ENCODE assay signal across 11 mouse cellular contexts in the genomic region with DNA sequence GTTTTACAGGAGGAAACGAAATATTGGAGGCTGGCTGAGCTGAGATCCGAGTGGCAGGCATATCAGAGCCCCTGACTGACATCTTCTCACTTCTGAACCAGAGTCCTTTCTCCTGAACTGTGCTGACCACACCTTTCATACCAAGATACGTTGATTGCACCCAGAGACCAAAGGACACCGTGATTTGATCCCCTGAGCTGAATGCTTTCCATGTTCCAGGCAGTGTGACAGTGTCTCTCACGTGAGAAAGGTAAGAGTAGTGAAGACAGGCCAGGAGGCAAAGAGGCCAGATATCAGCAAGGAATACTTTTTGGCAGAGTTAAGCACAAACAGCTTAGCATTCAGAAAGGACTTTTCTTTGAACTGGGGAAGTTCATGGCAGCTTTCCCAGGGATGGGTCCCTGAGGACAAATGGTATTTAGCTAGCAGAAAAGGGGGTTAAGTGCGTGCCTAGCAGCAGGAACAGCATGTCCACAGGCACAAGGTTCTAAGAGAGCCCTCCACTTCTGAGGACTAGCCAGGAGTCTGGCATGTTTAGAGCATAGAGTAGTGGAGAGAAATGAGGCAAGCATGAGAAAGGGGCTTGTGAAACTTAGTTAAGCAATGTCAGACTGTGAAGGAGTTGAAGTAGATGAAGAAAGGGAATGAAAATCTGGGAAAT.
A peak's percentile ranks its signal among the peaks of the same experiment; 100 is the strongest.
DNase-seq lines count a peak whose midpoint lies in the region; ATAC-seq and TF ChIP-seq lines count a peak whose summit lies in the region.
"Had no signal": no experiment of that assay in that cellular context is flagged by ENCODE, and none has a peak within 500 bp of the region (broad histone marks: within the 10 kb centered on the region; RNA-seq: fewer than 3 reads in every experiment).

No protein-coding gene starts in this region.

- no peak overlapping the region for H3K27ac ChIP-seq in liver, embryonic 12.5 days
- H3K27ac ChIP-seq in forebrain, postnatal 0 days (ENCODE audit: low read depth, low read length): no peak overlapping the region
- H3K27ac ChIP-seq: liver, embryonic 13.5 days; neural tube, embryonic 12.5 days; stomach, embryonic 15.5 days had no signal

- no peak for TF ChIP-seq CTCF in forebrain, postnatal 0 days (IDR thresholded peaks at IDR 0.05; ENCODE audit: low read depth)

- no peaks in the 10 kb centered on the region for H3K4me1 ChIP-seq in liver, embryonic 12.5 days
- H3K4me1 ChIP-seq in forebrain, postnatal 0 days (ENCODE audit: insufficient read depth): no peaks in the 10 kb centered on the region
- H3K4me1 ChIP-seq: liver, embryonic 13.5 days; neural tube, embryonic 12.5 days; stomach, embryonic 15.5 days had no signal

- H3K27me3 ChIP-seq in liver, embryonic 12.5 days (replicated peaks): no peaks in the 10 kb centered on the region
- no peaks in the 10 kb centered on the region for H3K27me3 ChIP-seq in forebrain, postnatal 0 days (ENCODE audit: insufficient read depth, low read length)
- H3K27me3 ChIP-seq: liver, embryonic 13.5 days; neural tube, embryonic 12.5 days; Patski; stomach, embryonic 15.5 days had no signal

- no peak for ATAC-seq in liver, embryonic 12.5 days
- no peak for ATAC-seq in forebrain, postnatal 0 days
- ATAC-seq: Patski had no signal

- no peaks in the 10 kb centered on the region for H3K36me3 ChIP-seq in liver, embryonic 12.5 days
- no peaks in the 10 kb centered on the region for H3K36me3 ChIP-seq in forebrain, postnatal 0 days (ENCODE audit: insufficient read depth)
- H3K36me3 ChIP-seq: liver, embryonic 13.5 days; neural tube, embryonic 12.5 days; stomach, embryonic 15.5 days had no signal

- H3K9ac ChIP-seq in liver, embryonic 12.5 days: no peak overlapping the region
- H3K9ac ChIP-seq in forebrain, postnatal 0 days: no peak overlapping the region
- H3K9ac ChIP-seq: liver, embryonic 13.5 days; neural tube, embryonic 12.5 days; stomach, embryonic 15.5 days had no signal

- peak; percentile 15 for DNase-seq in ovary, adult 18-20 months (ENCODE audit: low spot score)
- DNase-seq in ovary, postnatal 10 days (ENCODE audit: low spot score): no peak
- peak; percentile 42 to 57 for DNase-seq in gastrocnemius, adult 8-10 months (ENCODE audit: low spot score in 2 of 2)
- DNase-seq in lung, adult 18-20 months: peak; percentile 82 to 89
- DNase-seq in liver: no peak
- DNase-seq in forebrain, postnatal 0 days: no peak
- DNase-seq: liver, embryonic 13.5 days had no signal

- H3K4me2 ChIP-seq in liver, embryonic 12.5 days: no peak overlapping the region
- H3K4me2 ChIP-seq in forebrain, postnatal 0 days (ENCODE audit: low read depth): no peak overlapping the region
- H3K4me2 ChIP-seq: liver, embryonic 13.5 days; neural tube, embryonic 12.5 days; stomach, embryonic 15.5 days had no signal

- H3K9me3 ChIP-seq in liver, embryonic 12.5 days (replicated peaks): no peaks in the 10 kb centered on the region
- no peaks in the 10 kb centered on the region for H3K9me3 ChIP-seq in forebrain, postnatal 0 days (ENCODE audit: low read length)
- H3K9me3 ChIP-seq: liver, embryonic 13.5 days; neural tube, embryonic 12.5 days; stomach, embryonic 15.5 days had no signal

- WGBS in liver, embryonic 12.5 days (ENCODE audit: insufficient replicate concordance): 51% methylated on average over 6 of the region's 6 CpGs
- WGBS in forebrain, postnatal 0 days: 76% methylated on average over 6 of the region's 6 CpGs

- H3K4me3 ChIP-seq in liver, embryonic 12.5 days: no peak overlapping the region
- no peak overlapping the region for H3K4me3 ChIP-seq in forebrain, postnatal 0 days (ENCODE audit: low read depth, low read length)
- H3K4me3 ChIP-seq: liver, embryonic 13.5 days; neural tube, embryonic 12.5 days; stomach, embryonic 15.5 days had no signal

Comparison
In these comparisons a context has a peak if more than half of its experiments do, and no peak if none do; other contexts are left out.
1. DNase-seq: peak in ovary, adult 18-20 months (single experiment), gastrocnemius, adult 8-10 months (2 of 2) and lung, adult 18-20 months (2 of 2); none in ovary, postnatal 10 days (single experiment), liver (single experiment) and forebrain, postnatal 0 days (single experiment).